Mouse (Mus musculus) small intestine, adult 2 months (tissue): ENCODE results near the gene Tuba3a.

Experiments used
- CTCF ChIP-seq: fragments of 200-500 bp; IDR thresholded peaks from 2 replicates; pipeline ENCODE4 v1.5.1; 2012; ENCODE audit warnings: low read depth, mild to moderate bottlenecking, control low read depth, inconsistent platforms, low read length, moderate library complexity, mixed read lengths; ENCODE audit not compliant: insufficient replicate concordance, insufficient read length; ENCODE audit errors: extremely low read depth
- POLR2A ChIP-seq: fragments of 200-500 bp; IDR thresholded peaks from 2 replicates; pipeline ENCODE4 v1.6.1; 2012; ENCODE audit warnings: low read depth, mild to moderate bottlenecking, control low read depth, inconsistent platforms, low read length, moderate library complexity

DNA sequence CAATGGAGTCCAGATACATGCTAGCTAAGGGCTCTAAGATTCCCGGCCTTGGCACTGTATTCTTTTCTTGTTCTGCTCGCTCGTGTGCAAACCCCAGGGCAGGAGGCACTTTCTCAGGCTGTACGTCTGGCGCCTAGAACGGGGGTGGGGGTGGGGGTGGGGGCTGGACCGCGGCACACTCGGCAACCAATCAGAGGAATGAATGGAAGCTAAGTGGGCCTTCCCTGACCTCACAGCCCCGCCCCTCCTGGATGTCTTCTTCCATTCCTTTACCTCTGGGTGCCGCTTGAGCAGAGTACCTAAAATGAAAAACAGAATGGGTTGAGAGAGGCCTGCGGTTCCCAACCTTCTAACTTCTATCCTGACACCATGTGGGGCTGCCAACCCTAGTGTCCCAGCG lies 23.1 kb upstream of the Tuba3a start:
- TF ChIP-seq CTCF (no peak), POLR2A (no peak)
